Mouse (Mus musculus) heart, adult 2 months (tissue): ENCODE data around the gene Ppp2r5b. TPM values are rescaled to one million over a fixed set of nuclear protein-coding genes. Genes with fewer than 3 reads are reported as not detected.

Experiments used
- DNase-seq, 2 experiments: peaks; one replicate each; pipeline ENCODE4 v3.0.0; 2021
- H3K27ac ChIP-seq: fragments of 200-600 bp; 2 replicates; pipeline ENCODE4 v1.8.1; 2022
- H3K27me3 ChIP-seq: fragments of 200-500 bp; 2 replicates; pipeline ENCODE4 v1.6.1; 2012; ENCODE audit warnings: mild to moderate bottlenecking, low read length, inconsistent platforms, mixed read lengths; ENCODE audit not compliant: control insufficient read depth, insufficient read depth
- H3K36me3 ChIP-seq: fragments of 200-500 bp; 2 replicates; pipeline ENCODE4 v1.6.1; 2012; ENCODE audit warnings: low read length, inconsistent platforms; ENCODE audit not compliant: control insufficient read depth, insufficient read depth
- H3K4me1 ChIP-seq: fragments of 200-500 bp; 2 replicates; pipeline ENCODE4 v1.6.1; 2011; ENCODE audit warnings: low read length; ENCODE audit not compliant: control insufficient read depth, insufficient read depth
- H3K4me3 ChIP-seq: fragments of 200-600 bp; 2 replicates; pipeline ENCODE4 v1.8.1; 2022
- H3K79me2 ChIP-seq: fragments of 200-500 bp; replicated peaks from 2 replicates; pipeline ENCODE4 v1.6.1; 2012; ENCODE audit warnings: mild to moderate bottlenecking, inconsistent platforms, low read length, moderate library complexity, mixed read lengths; ENCODE audit not compliant: control insufficient read depth, insufficient read depth
- H3K9ac ChIP-seq: fragments of 200-500 bp; 2 replicates; pipeline ENCODE4 v1.6.1; 2012; ENCODE audit warnings: low read depth, mild to moderate bottlenecking, control low read depth, inconsistent platforms, low read length, mixed read lengths
- CTCF ChIP-seq: fragments of 200-600 bp; IDR thresholded peaks from 2 replicates; pipeline ENCODE4 v1.8.1; 2022; ENCODE audit warnings: antibody characterized with exemption, mild to moderate bottlenecking, moderate library complexity
- EP300 ChIP-seq: fragments of 200-500 bp; IDR thresholded peaks from 2 replicates; pipeline ENCODE4 v1.6.1; 2011; ENCODE audit warnings: low read depth, low read length, control low read depth; ENCODE audit not compliant: insufficient read depth
- POLR2A ChIP-seq: fragments of 200-500 bp; IDR thresholded peaks from 2 replicates; pipeline ENCODE4 v1.6.1; 2011; ENCODE audit warnings: mild to moderate bottlenecking, low read depth, low read length, control low read depth; ENCODE audit not compliant: insufficient read depth
- WGBS: fragments of 180-500 bp; shearing (Covaris S2); methylation state at CpG from one replicate; pipeline ENCODE4 v1.1.7; 2018; 5-methylcytosine and 5-hydroxymethylcytosine counted together
- intact Hi-C: fragments of 180-260 bp; cut with DNase I; formaldehyde crosslinking; loops from one replicate; pipeline ENCODE4 v1.15.1; 2025
- polyA plus RNA-seq: library from polyadenylated mRNA; depleted of rRNA; stranded (reverse); fragments of >200 nt; gene quantifications from 2 replicates; pipeline ENCODE4 v1.2.3, GENCODE M21; 2012
- total RNA-seq, 2 experiments: library from RNA; stranded (reverse); gene quantifications; 2 replicates each; pipeline ENCODE4 v1.2.3; 2021

Ppp2r5b gene
- total and polyA plus RNA-seq, 3 experiments, result 34.8 to 36.8 (median 35.1) TPM

- Histone ChIP-seq H3K4me1 (no peaks in the 10 kb centered on the region), H3K9ac (no peak overlapping the region), H3K36me3 (no peaks in the 10 kb centered on the region), H3K27me3 (no peaks in the 10 kb centered on the region), H3K4me3 (no peak overlapping the region), H3K27ac (no peak overlapping the region), H3K79me2 (no peaks in the 10 kb centered on the region)
- intact Hi-C loops, result no loop called here
- DNase-seq, result no peak
- no peak for TF ChIP-seq CTCF
- no peak for TF ChIP-seq EP300
- no peak for TF ChIP-seq POLR2A
- 91% methylated on average over 14 of the region's 14 CpGs for WGBS
Observed at GRCm38 (mm10) chr19:6226763-6227162, 8.9 kb downstream of the Ppp2r5b start.

- no peak for DNase-seq
- H3K27me3 ChIP-seq, result no peaks in the 10 kb centered on the region
- no peaks in the 10 kb centered on the region for H3K36me3 ChIP-seq
- TF ChIP-seq CTCF, result no peak
- TF ChIP-seq EP300, result no peak
- TF ChIP-seq POLR2A, result no peak
- intact Hi-C loops, result no loop called here
- no peak within 1 kb of the TSS for H3K4me3 ChIP-seq
- WGBS, result 62% methylated on average over 2 of the region's 2 CpGs
- H3K9ac ChIP-seq, result no peak within 1 kb of the TSS
- no peak within 1 kb of the TSS for H3K27ac ChIP-seq
- H3K79me2 ChIP-seq, result no peaks in the 10 kb centered on the region
- no peaks in the 10 kb centered on the region for H3K4me1 ChIP-seq
Observed at GRCm38 (mm10) chr19:6226135-6226534, 9.5 kb downstream of the Ppp2r5b start, which contains the start of gene Gpha2. Gene Gpha2, plus strand, starts transcription at chr19:6226380.

- no peaks in the 10 kb centered on the region for H3K27me3 ChIP-seq
- TF ChIP-seq EP300 (no peak), CTCF (no peak), POLR2A (no peak)
- no peaks in the 10 kb centered on the region for H3K36me3 ChIP-seq
- no peak overlapping the region for H3K4me3 ChIP-seq
- DNase-seq, result no peak
- WGBS, result 61% methylated on average over 6 of the region's 6 CpGs
- H3K4me1 ChIP-seq, result no peaks in the 10 kb centered on the region
- no peak overlapping the region for H3K27ac ChIP-seq
- no peak overlapping the region for H3K9ac ChIP-seq
- H3K79me2 ChIP-seq, result no peaks in the 10 kb centered on the region
- intact Hi-C loops, result no loop called here
Observed at GRCm38 (mm10) chr19:6218606-6219005, 17.1 kb downstream of the Ppp2r5b start.

GRCm38 (mm10) chr19:6216046-6216705 is 19.5 kb downstream of the Ppp2r5b start:
- intact Hi-C loops, result no loop called here
- Histone ChIP-seq H3K79me2 (no peaks in the 10 kb centered on the region), H3K4me3 (no peak overlapping the region), H3K4me1 (no peaks in the 10 kb centered on the region), H3K27ac (no peak overlapping the region), H3K27me3 (no peaks in the 10 kb centered on the region), H3K36me3 (no peaks in the 10 kb centered on the region), H3K9ac (no peak overlapping the region)
- no peak for DNase-seq
- WGBS, result 62% methylated on average over 6 of the region's 6 CpGs
- TF ChIP-seq CTCF (no peak), POLR2A (no peak)

- TF ChIP-seq CTCF (no peak), POLR2A (no peak), EP300 (no peak)
- no peaks in the 10 kb centered on the region for H3K79me2 ChIP-seq
- H3K27me3 ChIP-seq, result no peaks in the 10 kb centered on the region
- H3K36me3 ChIP-seq, result no peaks in the 10 kb centered on the region
- no peaks in the 10 kb centered on the region for H3K4me1 ChIP-seq
- WGBS, result 55% methylated on average over 5 of the region's 5 CpGs
- no peak for DNase-seq
- no peak overlapping the region for H3K27ac ChIP-seq
- intact Hi-C loops, result no loop called here
- no peak overlapping the region for H3K9ac ChIP-seq
- no peak overlapping the region for H3K4me3 ChIP-seq
Observed at GRCm38 (mm10) chr19:6206716-6207115, 29.0 kb downstream of the Ppp2r5b start.

GRCm38 (mm10) chr19:6204265-6204664 is 31.4 kb downstream of the Ppp2r5b start:
- WGBS, result 73% methylated on average over 2 of the region's 2 CpGs
- intact Hi-C loops, result no loop called here

More at GRCm38 (mm10) chr19:6204265-6204664, 31.4 kb downstream of the Ppp2r5b start:
- DNase-seq, result no peak
- Histone ChIP-seq H3K27ac (no peak overlapping the region), H3K4me3 (no peak overlapping the region), H3K27me3 (no peaks in the 10 kb centered on the region), H3K9ac (no peak overlapping the region), H3K36me3 (no peaks in the 10 kb centered on the region), H3K79me2 (no peaks in the 10 kb centered on the region), H3K4me1 (no peaks in the 10 kb centered on the region)
- no peak for TF ChIP-seq CTCF
